Mouse (Mus musculus): ENCODE data around the gene Rpl22. TPM values are rescaled to one million over a fixed set of nuclear protein-coding genes. Genes with fewer than 3 reads are reported as not detected.

Gene Rpl22
- polyA plus RNA-seq, 1 experiment = 29.3 TPM

GRCm38 (mm10) chr4:152305991-152306390, 19.6 kb upstream of the Rpl22 start:
- H3K36me3 ChIP-seq (ENCODE audit: control insufficient read depth, insufficient read depth, low read length) = peaks cover 22% of the 10 kb centered on the region
- H3K4me1 ChIP-seq (ENCODE audit: control insufficient read depth, insufficient read depth, insufficient read length) = no peaks in the 10 kb centered on the region
- no peak for DNase-seq (ENCODE audit: low read depth in 1 of 2, low spot score in 2 of 2)
- H3K27me3 ChIP-seq (ENCODE audit: control insufficient read depth, insufficient read depth, low read length) = no peaks in the 10 kb centered on the region
- no peak overlapping the region for H3K27ac ChIP-seq (ENCODE audit: insufficient read depth, low read length)
- no peak overlapping the region for H3K4me3 ChIP-seq (ENCODE audit: extremely low read depth, insufficient read depth, insufficient read length)
- WGBS = 95% methylated on average over 6 of the region's 6 CpGs
- TF ChIP-seq CTCF (IDR thresholded peaks at IDR 0.05; ENCODE audit: extremely low read depth, insufficient read depth, insufficient read length, insufficient replicate concordance) (no peak), POLR2A (IDR thresholded peaks at IDR 0.05; ENCODE audit: low read depth, low read length) (no peak)

- Histone ChIP-seq H3K36me3 (ENCODE audit: control insufficient read depth, insufficient read depth, low read length) (peaks cover 18% of the 10 kb centered on the region), H3K4me1 (ENCODE audit: control insufficient read depth, insufficient read depth, insufficient read length) (no peaks in the 10 kb centered on the region), H3K4me3 (ENCODE audit: extremely low read depth, insufficient read depth, insufficient read length) (no peak overlapping the region), H3K27me3 (ENCODE audit: control insufficient read depth, insufficient read depth, low read length) (peaks cover 2% of the 10 kb centered on the region; the same call in 1 of the 2 replicates), H3K27ac (ENCODE audit: insufficient read depth, low read length) (no peak overlapping the region)
- WGBS = 91% methylated on average over 9 of the region's 9 CpGs
- TF ChIP-seq CTCF (IDR thresholded peaks at IDR 0.05; ENCODE audit: extremely low read depth, insufficient read depth, insufficient read length, insufficient replicate concordance) (no peak), POLR2A (IDR thresholded peaks at IDR 0.05; ENCODE audit: low read depth, low read length) (no peak)
- no peak for DNase-seq (ENCODE audit: low read depth in 1 of 2, low spot score in 2 of 2)
Measured at GRCm38 (mm10) chr4:152307542-152307941, 18.0 kb upstream of the Rpl22 start.

GRCm38 (mm10) chr4:152312186-152312585, 13.4 kb upstream of the Rpl22 start:
- H3K27me3 ChIP-seq (ENCODE audit: control insufficient read depth, insufficient read depth, low read length) = peaks cover 20% of the 10 kb centered on the region
- no peak for TF ChIP-seq CTCF (IDR thresholded peaks at IDR 0.05; ENCODE audit: extremely low read depth, insufficient read depth, insufficient read length, insufficient replicate concordance)
- no peak for TF ChIP-seq POLR2A (IDR thresholded peaks at IDR 0.05; ENCODE audit: low read depth, low read length)
- 20% methylated on average over 14 of the region's 14 CpGs for whole genome bisulfite sequencing

GRCm38 (mm10) chr4:152313211-152313632, 12.3 kb upstream of the Rpl22 start:
- DNase-seq (ENCODE audit: low read depth in 1 of 2, low spot score in 2 of 2) = no peak
- H3K4me3 ChIP-seq (ENCODE audit: extremely low read depth, insufficient read depth, insufficient read length) = peak overlapping the region; percentile 14; the same call in 1 of the 2 replicates
- H3K27ac ChIP-seq (ENCODE audit: insufficient read depth, low read length) = no peak overlapping the region
- H3K4me1 ChIP-seq (ENCODE audit: control insufficient read depth, insufficient read depth, insufficient read length) = no peaks in the 10 kb centered on the region
- under 1% methylated on average over 29 of the region's 29 CpGs for WGBS
- H3K27me3 ChIP-seq (ENCODE audit: control insufficient read depth, insufficient read depth, low read length) = peaks cover 20% of the 10 kb centered on the region
- H3K36me3 ChIP-seq (ENCODE audit: control insufficient read depth, insufficient read depth, low read length) = no peaks in the 10 kb centered on the region
- TF ChIP-seq CTCF (IDR thresholded peaks at IDR 0.05; ENCODE audit: extremely low read depth, insufficient read depth, insufficient read length, insufficient replicate concordance) (no peak), POLR2A (IDR thresholded peaks at IDR 0.05; ENCODE audit: low read depth, low read length) (no peak)

More at GRCm38 (mm10) chr4:152312186-152312585, 13.4 kb upstream of the Rpl22 start:
- Histone ChIP-seq H3K4me3 (ENCODE audit: extremely low read depth, insufficient read depth, insufficient read length) (no peak overlapping the region), H3K4me1 (ENCODE audit: control insufficient read depth, insufficient read depth, insufficient read length) (no peaks in the 10 kb centered on the region), H3K27ac (ENCODE audit: insufficient read depth, low read length) (no peak overlapping the region), H3K36me3 (ENCODE audit: control insufficient read depth, insufficient read depth, low read length) (0 out of 2 replicates have a peak, but pooled peaks cover 1% of the 10 kb centered on the region)
- DNase-seq (ENCODE audit: low read depth in 1 of 2, low spot score in 2 of 2) = no peak

- TF ChIP-seq POLR2A (IDR thresholded peaks at IDR 0.05; ENCODE audit: low read depth, low read length) = no peak
- TF ChIP-seq CTCF (IDR thresholded peaks at IDR 0.05; ENCODE audit: extremely low read depth, insufficient read depth, insufficient read length, insufficient replicate concordance) = no peak
- H3K4me1 ChIP-seq (ENCODE audit: control insufficient read depth, insufficient read depth, insufficient read length) = no peaks in the 10 kb centered on the region
- H3K36me3 ChIP-seq (ENCODE audit: control insufficient read depth, insufficient read depth, low read length) = no peaks in the 10 kb centered on the region
- no peak for DNase-seq (ENCODE audit: low read depth in 1 of 2, low spot score in 2 of 2)
- no peak overlapping the region for H3K4me3 ChIP-seq (ENCODE audit: extremely low read depth, insufficient read depth, insufficient read length)
- no peak overlapping the region for H3K27ac ChIP-seq (ENCODE audit: insufficient read depth, low read length)
- H3K27me3 ChIP-seq (ENCODE audit: control insufficient read depth, insufficient read depth, low read length) = peaks cover 20% of the 10 kb centered on the region
Measured at GRCm38 (mm10) chr4:152313934-152314333, 11.6 kb upstream of the Rpl22 start.

GRCm38 (mm10) chr4:152315498-152316213, 9.9 kb upstream of the Rpl22 start:
- Histone ChIP-seq H3K36me3 (ENCODE audit: control insufficient read depth, insufficient read depth, low read length) (no peaks in the 10 kb centered on the region), H3K4me3 (ENCODE audit: extremely low read depth, insufficient read depth, insufficient read length) (no peak overlapping the region), H3K27me3 (ENCODE audit: control insufficient read depth, insufficient read depth, low read length) (peaks cover 20% of the 10 kb centered on the region), H3K4me1 (ENCODE audit: control insufficient read depth, insufficient read depth, insufficient read length) (no peaks in the 10 kb centered on the region), H3K27ac (ENCODE audit: insufficient read depth, low read length) (no peak overlapping the region)
- DNase-seq (ENCODE audit: low read depth in 1 of 2, low spot score in 2 of 2) = no peak
- no peak for TF ChIP-seq CTCF (IDR thresholded peaks at IDR 0.05; ENCODE audit: extremely low read depth, insufficient read depth, insufficient read length, insufficient replicate concordance)
- TF ChIP-seq POLR2A (IDR thresholded peaks at IDR 0.05; ENCODE audit: low read depth, low read length) = no peak
- WGBS = 3% methylated on average over 43 of the region's 43 CpGs

- peaks cover 17% of the 10 kb centered on the region for H3K27me3 ChIP-seq (ENCODE audit: control insufficient read depth, insufficient read depth, low read length)
- no peaks in the 10 kb centered on the region for H3K36me3 ChIP-seq (ENCODE audit: control insufficient read depth, insufficient read depth, low read length)
Measured at GRCm38 (mm10) chr4:152317631-152318033, 7.9 kb upstream of the Rpl22 start.

More at GRCm38 (mm10) chr4:152317631-152318033, 7.9 kb upstream of the Rpl22 start:
- Histone ChIP-seq H3K4me1 (ENCODE audit: control insufficient read depth, insufficient read depth, insufficient read length) (no peaks in the 10 kb centered on the region), H3K4me3 (ENCODE audit: extremely low read depth, insufficient read depth, insufficient read length) (no peak overlapping the region), H3K27ac (ENCODE audit: insufficient read depth, low read length) (no peak overlapping the region)
- WGBS = 89% methylated on average over 6 of the region's 6 CpGs
- TF ChIP-seq POLR2A (IDR thresholded peaks at IDR 0.05; ENCODE audit: low read depth, low read length) (no peak), CTCF (IDR thresholded peaks at IDR 0.05; ENCODE audit: extremely low read depth, insufficient read depth, insufficient read length, insufficient replicate concordance) (no peak)
- DNase-seq (ENCODE audit: low read depth in 1 of 2, low spot score in 2 of 2) = no peak

Data from spleen, adult 2 months (tissue).